Mouse (Mus musculus): ENCODE results near the gene Cdc14a. TPM values are rescaled to one million over a fixed set of nuclear protein-coding genes. Genes with fewer than 3 reads are reported as not detected.
A peak's percentile ranks its signal among the peaks of the same experiment; 100 is the strongest.

The Cdc14a gene
- polyA plus RNA-seq, 1 experiment from 2014 or later: 2.0 TPM

DNA sequence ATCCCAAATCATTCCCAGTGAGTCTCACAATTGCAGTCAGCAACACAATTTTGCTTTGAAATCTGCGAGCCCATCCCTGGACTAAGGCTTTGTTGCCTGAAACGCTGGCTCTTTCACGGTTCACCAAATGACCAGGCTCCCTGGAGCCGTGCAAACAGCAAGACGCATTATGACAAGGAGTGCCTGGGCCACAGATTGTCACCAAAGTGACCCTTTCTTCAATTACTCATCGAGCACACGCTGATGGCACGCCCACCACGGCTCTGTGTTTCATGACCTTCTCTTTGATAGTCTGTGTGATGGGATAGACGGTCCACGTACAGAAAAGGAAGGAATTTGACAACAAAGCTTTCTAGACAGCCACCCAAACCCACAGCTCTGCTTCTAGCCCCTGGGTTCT, 78.6 kb downstream of the Cdc14a start:
- Histone ChIP-seq H3K9me3 (replicated peaks; ENCODE audit: control insufficient read depth, low read length) (no peaks in the 10 kb centered on the region), H3K27ac (ENCODE audit: low read length) (no peak overlapping the region), H3K4me2 (ENCODE audit: low read depth, low read length) (no peak overlapping the region), H3K36me3 (ENCODE audit: control insufficient read depth, insufficient read depth) (no peaks in the 10 kb centered on the region), H3K4me1 (ENCODE audit: control insufficient read depth, low read depth, low read length) (no peaks in the 10 kb centered on the region), H3K27me3 (ENCODE audit: control insufficient read depth, insufficient read depth, low read depth, low read length) (no peaks in the 10 kb centered on the region), H3K4me3 (ENCODE audit: low read depth, low read length) (no peak overlapping the region), H3K9ac (ENCODE audit: low read depth, low read length) (no peak overlapping the region)
- 79% methylated on average over 11 of the region's 11 CpGs for WGBS (ENCODE audit: insufficient replicate concordance)
- ATAC-seq (ENCODE audit: low read depth): no peak

DNA sequence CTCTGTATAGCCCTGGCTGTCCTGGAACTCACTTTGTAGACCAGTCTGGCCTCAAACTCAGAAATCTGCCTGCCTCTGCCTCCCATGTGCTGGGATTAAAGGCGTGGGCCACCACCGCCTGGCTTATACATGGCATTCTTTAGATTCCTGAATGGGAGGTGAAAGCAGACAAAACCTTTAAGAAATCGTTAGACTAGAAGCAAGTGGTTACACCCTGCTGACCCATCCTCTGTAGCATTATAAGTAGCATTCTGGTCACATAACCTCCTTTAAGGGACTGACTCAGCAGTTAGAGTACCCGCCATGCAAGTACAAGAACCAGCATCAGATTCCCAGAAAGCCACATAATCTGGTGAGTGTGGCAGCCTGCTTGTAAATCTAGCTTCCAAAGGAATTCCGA, 81.6 kb downstream of the Cdc14a start:
- Histone ChIP-seq H3K4me2 (ENCODE audit: low read depth, low read length) (no peak overlapping the region), H3K27me3 (ENCODE audit: control insufficient read depth, insufficient read depth, low read depth, low read length) (no peaks in the 10 kb centered on the region), H3K9ac (ENCODE audit: low read depth, low read length) (no peak overlapping the region), H3K27ac (ENCODE audit: low read length) (no peak overlapping the region), H3K4me1 (ENCODE audit: control insufficient read depth, low read depth, low read length) (no peaks in the 10 kb centered on the region), H3K9me3 (replicated peaks; ENCODE audit: control insufficient read depth, low read length) (no peaks in the 10 kb centered on the region), H3K36me3 (ENCODE audit: control insufficient read depth, insufficient read depth) (no peaks in the 10 kb centered on the region), H3K4me3 (ENCODE audit: low read depth, low read length) (no peak overlapping the region)
- no peak for ATAC-seq (ENCODE audit: low read depth)
- WGBS (ENCODE audit: insufficient replicate concordance): 79% methylated on average over 5 of the region's 5 CpGs

- peak overlapping the region; percentile 22; the same call in 1 of the 2 replicates for H3K4me2 ChIP-seq (ENCODE audit: low read depth, low read length)
- H3K27me3 ChIP-seq (ENCODE audit: control insufficient read depth, insufficient read depth, low read depth, low read length): no peaks in the 10 kb centered on the region
- no peak overlapping the region for H3K27ac ChIP-seq (ENCODE audit: low read length)
- H3K9ac ChIP-seq (ENCODE audit: low read depth, low read length): no peak overlapping the region
- H3K9me3 ChIP-seq (replicated peaks; ENCODE audit: control insufficient read depth, low read length): no peaks in the 10 kb centered on the region
- no peaks in the 10 kb centered on the region for H3K4me1 ChIP-seq (ENCODE audit: control insufficient read depth, low read depth, low read length)
- H3K4me3 ChIP-seq (ENCODE audit: low read depth, low read length): no peak overlapping the region
- no peaks in the 10 kb centered on the region for H3K36me3 ChIP-seq (ENCODE audit: control insufficient read depth, insufficient read depth)
- ATAC-seq (ENCODE audit: low read depth): peak; percentile 75
- WGBS (ENCODE audit: insufficient replicate concordance): 42% methylated on average over 19 of the region's 19 CpGs
Measured at GRCm38 (mm10) chr3:116340950-116341624, 82.7 kb downstream of the Cdc14a start.

- no peaks in the 10 kb centered on the region for H3K9me3 ChIP-seq (replicated peaks; ENCODE audit: control insufficient read depth, low read length)
- ATAC-seq (ENCODE audit: low read depth): no peak
- no peak overlapping the region for H3K27ac ChIP-seq (ENCODE audit: low read length)
- 72% methylated on average over 8 of the region's 8 CpGs for WGBS (ENCODE audit: insufficient replicate concordance)
- H3K4me1 ChIP-seq (ENCODE audit: control insufficient read depth, low read depth, low read length): no peaks in the 10 kb centered on the region
- H3K36me3 ChIP-seq (ENCODE audit: control insufficient read depth, insufficient read depth): no peaks in the 10 kb centered on the region
- no peaks in the 10 kb centered on the region for H3K27me3 ChIP-seq (ENCODE audit: control insufficient read depth, insufficient read depth, low read depth, low read length)
- no peak overlapping the region for H3K9ac ChIP-seq (ENCODE audit: low read depth, low read length)
- H3K4me3 ChIP-seq (ENCODE audit: low read depth, low read length): no peak overlapping the region
- no peak overlapping the region for H3K4me2 ChIP-seq (ENCODE audit: low read depth, low read length)
Measured at GRCm38 (mm10) chr3:116340281-116340680, 83.6 kb downstream of the Cdc14a start.

DNA sequence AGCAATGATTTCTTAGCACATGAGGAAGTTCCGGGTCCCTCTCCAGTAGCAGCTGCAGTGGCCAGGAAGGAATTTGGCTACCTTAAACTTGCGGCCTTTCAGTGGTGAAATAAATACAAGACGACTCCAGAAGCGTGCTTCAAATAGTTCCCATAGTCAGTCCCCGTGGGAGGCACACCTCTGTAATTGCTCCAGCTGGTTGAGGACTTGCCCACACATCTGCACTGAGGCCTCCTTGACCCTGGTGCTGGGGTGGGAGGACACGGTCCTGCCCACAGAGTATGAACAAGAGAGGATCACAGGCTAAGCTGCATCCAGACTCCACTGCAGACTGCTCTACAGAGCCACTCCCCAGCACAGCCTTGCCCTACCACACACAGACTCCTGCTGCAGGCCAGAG, 85.2 kb downstream of the Cdc14a start:
- Histone ChIP-seq H3K9ac (ENCODE audit: low read depth, low read length) (no peak overlapping the region), H3K9me3 (replicated peaks; ENCODE audit: control insufficient read depth, low read length) (no peaks in the 10 kb centered on the region), H3K4me2 (ENCODE audit: low read depth, low read length) (no peak overlapping the region), H3K4me3 (ENCODE audit: low read depth, low read length) (no peak overlapping the region), H3K36me3 (ENCODE audit: control insufficient read depth, insufficient read depth) (no peaks in the 10 kb centered on the region), H3K27ac (ENCODE audit: low read length) (no peak overlapping the region), H3K27me3 (ENCODE audit: control insufficient read depth, insufficient read depth, low read depth, low read length) (no peaks in the 10 kb centered on the region), H3K4me1 (ENCODE audit: control insufficient read depth, low read depth, low read length) (no peaks in the 10 kb centered on the region)
- no peak for ATAC-seq (ENCODE audit: low read depth)
- 64% methylated on average over 6 of the region's 6 CpGs for whole genome bisulfite sequencing (ENCODE audit: insufficient replicate concordance)

GRCm38 (mm10) chr3:116337840-116338239, 86.0 kb downstream of the Cdc14a start:
- WGBS (ENCODE audit: insufficient replicate concordance): 68% methylated on average over 5 of the region's 5 CpGs
- Histone ChIP-seq H3K27me3 (ENCODE audit: control insufficient read depth, insufficient read depth, low read depth, low read length) (no peaks in the 10 kb centered on the region), H3K9me3 (replicated peaks; ENCODE audit: control insufficient read depth, low read length) (no peaks in the 10 kb centered on the region), H3K4me3 (ENCODE audit: low read depth, low read length) (no peak overlapping the region), H3K27ac (ENCODE audit: low read length) (no peak overlapping the region), H3K9ac (ENCODE audit: low read depth, low read length) (no peak overlapping the region), H3K36me3 (ENCODE audit: control insufficient read depth, insufficient read depth) (no peaks in the 10 kb centered on the region), H3K4me2 (ENCODE audit: low read depth, low read length) (no peak overlapping the region), H3K4me1 (ENCODE audit: control insufficient read depth, low read depth, low read length) (no peaks in the 10 kb centered on the region)
- no peak for ATAC-seq (ENCODE audit: low read depth)

DNA sequence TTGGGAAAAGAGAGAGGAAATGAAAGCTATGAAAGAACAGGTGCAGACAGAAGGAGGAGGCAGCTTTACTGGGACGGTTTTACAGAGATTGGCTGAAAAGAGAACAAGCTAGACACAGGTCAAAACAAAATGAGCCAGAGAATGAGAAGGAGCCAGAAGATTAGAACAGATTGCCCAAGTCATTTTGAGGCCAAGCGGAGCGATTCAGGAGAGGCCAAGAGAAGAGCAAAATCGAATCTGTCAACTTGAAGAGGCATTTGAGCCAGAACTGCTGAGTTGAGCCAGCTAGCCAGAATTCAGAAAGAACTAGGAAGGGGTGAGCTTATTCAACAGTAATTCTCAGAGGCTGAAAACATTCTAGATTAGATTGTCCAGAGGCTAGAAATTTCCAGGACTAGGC, 88.8 kb downstream of the Cdc14a start:
- no peak for ATAC-seq (ENCODE audit: low read depth)
- Histone ChIP-seq H3K4me2 (ENCODE audit: low read depth, low read length) (no peak overlapping the region), H3K4me1 (ENCODE audit: control insufficient read depth, low read depth, low read length) (no peaks in the 10 kb centered on the region), H3K9me3 (replicated peaks; ENCODE audit: control insufficient read depth, low read length) (no peaks in the 10 kb centered on the region), H3K9ac (ENCODE audit: low read depth, low read length) (no peak overlapping the region), H3K36me3 (ENCODE audit: control insufficient read depth, insufficient read depth) (no peaks in the 10 kb centered on the region), H3K27ac (ENCODE audit: low read length) (no peak overlapping the region), H3K4me3 (ENCODE audit: low read depth, low read length) (no peak overlapping the region), H3K27me3 (ENCODE audit: control insufficient read depth, insufficient read depth, low read depth, low read length) (no peaks in the 10 kb centered on the region)
- 71% methylated on average over 4 of the region's 4 CpGs for WGBS (ENCODE audit: insufficient replicate concordance)

DNA sequence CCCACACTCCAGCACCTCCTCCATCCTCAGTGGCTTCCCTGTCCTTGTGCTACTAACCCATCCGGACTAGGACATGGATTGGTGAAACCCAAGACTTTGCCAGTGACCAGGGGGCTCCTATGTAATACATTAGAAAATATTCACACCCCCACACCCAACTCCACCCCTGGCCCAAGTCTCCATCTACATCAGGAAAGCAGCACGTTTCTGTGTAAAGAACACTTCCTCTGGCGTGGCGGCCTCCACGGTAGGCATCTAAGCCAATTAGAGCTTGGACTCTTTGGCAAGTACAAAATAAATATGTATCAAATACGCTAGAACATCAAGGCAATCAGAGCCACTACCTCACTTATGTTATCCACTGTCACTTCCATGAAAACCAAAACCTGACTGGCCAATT, 90.1 kb downstream of the Cdc14a start:
- Histone ChIP-seq H3K4me3 (ENCODE audit: low read depth, low read length) (no peak overlapping the region), H3K9ac (ENCODE audit: low read depth, low read length) (no peak overlapping the region), H3K27ac (ENCODE audit: low read length) (no peak overlapping the region), H3K4me2 (ENCODE audit: low read depth, low read length) (no peak overlapping the region), H3K4me1 (ENCODE audit: control insufficient read depth, low read depth, low read length) (no peaks in the 10 kb centered on the region), H3K27me3 (ENCODE audit: control insufficient read depth, insufficient read depth, low read depth, low read length) (no peaks in the 10 kb centered on the region), H3K9me3 (replicated peaks; ENCODE audit: control insufficient read depth, low read length) (no peaks in the 10 kb centered on the region), H3K36me3 (ENCODE audit: control insufficient read depth, insufficient read depth) (no peaks in the 10 kb centered on the region)
- 74% methylated on average over 6 of the region's 6 CpGs for WGBS (ENCODE audit: insufficient replicate concordance)
- ATAC-seq (ENCODE audit: low read depth): no peak

GRCm38 (mm10) chr3:116333229-116333628, 90.6 kb downstream of the Cdc14a start:
- H3K4me3 ChIP-seq (ENCODE audit: low read depth, low read length): no peak overlapping the region
- no peaks in the 10 kb centered on the region for H3K27me3 ChIP-seq (ENCODE audit: control insufficient read depth, insufficient read depth, low read depth, low read length)
- ATAC-seq (ENCODE audit: low read depth): no peak
- no peaks in the 10 kb centered on the region for H3K4me1 ChIP-seq (ENCODE audit: control insufficient read depth, low read depth, low read length)
- no peak overlapping the region for H3K9ac ChIP-seq (ENCODE audit: low read depth, low read length)
- no peak overlapping the region for H3K4me2 ChIP-seq (ENCODE audit: low read depth, low read length)
- WGBS (ENCODE audit: insufficient replicate concordance): 8% methylated on average over 7 of the region's 7 CpGs
- no peaks in the 10 kb centered on the region for H3K36me3 ChIP-seq (ENCODE audit: control insufficient read depth, insufficient read depth)
- no peaks in the 10 kb centered on the region for H3K9me3 ChIP-seq (replicated peaks; ENCODE audit: control insufficient read depth, low read length)
- H3K27ac ChIP-seq (ENCODE audit: low read length): no peak overlapping the region

All from liver, embryonic 16.5 days (tissue).